Mouse (Mus musculus): Measurements from ENCODE around the gene Baiap2l1. TPM values are rescaled to one million over a fixed set of nuclear protein-coding genes. Genes with fewer than 3 reads are reported as not detected.
"Not testable (repeated sequence)": the region's sequence is repeated elsewhere in the genome, so short reads cannot be mapped to it uniquely, and the experiment has no call there.

The Baiap2l1 gene
- total and polyA plus RNA-seq, 3 experiments = 4.5 to 7.2 (median 5.3) TPM

- H3K27ac ChIP-seq = no peak overlapping the region
- no peaks in the 10 kb centered on the region for H3K79me2 ChIP-seq (replicated peaks; ENCODE audit: control insufficient read depth, insufficient read depth, low read length)
- intact Hi-C loops (cut with DNase I) = no loop called here
- H3K9ac ChIP-seq (ENCODE audit: low read depth, low read length) = no peak overlapping the region
- H3K4me1 ChIP-seq (ENCODE audit: control insufficient read depth, insufficient read depth, low read length) = peaks cover 3% of the 10 kb centered on the region; the same call in 1 of the 2 replicates
- no peak for TF ChIP-seq CTCF (IDR thresholded peaks at IDR 0.05)
- no peak for TF ChIP-seq POLR2A (IDR thresholded peaks at IDR 0.05; ENCODE audit: insufficient read depth, low read depth, low read length)
- WGBS = 28% methylated on average over 6 of the region's 6 CpGs
- no peaks in the 10 kb centered on the region for H3K27me3 ChIP-seq (ENCODE audit: control insufficient read depth, insufficient read depth, low read length)
- H3K36me3 ChIP-seq (ENCODE audit: control insufficient read depth, insufficient read depth, low read length) = no peaks in the 10 kb centered on the region
- DNase-seq = no peak
- no peak overlapping the region for H3K4me3 ChIP-seq
These were observed 13.1 kb upstream of the Baiap2l1 start for GRCm38 (mm10) chr5:144370986-144371385.

- no peaks in the 10 kb centered on the region for H3K79me2 ChIP-seq (replicated peaks; ENCODE audit: control insufficient read depth, insufficient read depth, low read length)
- no peak for DNase-seq
- intact Hi-C loops (cut with DNase I) = no loop called here
- peaks cover 3% of the 10 kb centered on the region; the same call in 1 of the 2 replicates for H3K4me1 ChIP-seq (ENCODE audit: control insufficient read depth, insufficient read depth, low read length)
- no peak overlapping the region for H3K9ac ChIP-seq (ENCODE audit: low read depth, low read length)
- H3K36me3 ChIP-seq (ENCODE audit: control insufficient read depth, insufficient read depth, low read length) = no peaks in the 10 kb centered on the region
- TF ChIP-seq POLR2A (IDR thresholded peaks at IDR 0.05; ENCODE audit: insufficient read depth, low read depth, low read length) = no peak
- TF ChIP-seq CTCF (IDR thresholded peaks at IDR 0.05) = no peak
- no peak for TF ChIP-seq EP300 (IDR thresholded peaks at IDR 0.05; ENCODE audit: insufficient read depth, low read depth, low read length)
- no peaks in the 10 kb centered on the region for H3K27me3 ChIP-seq (ENCODE audit: control insufficient read depth, insufficient read depth, low read length)
- WGBS = 59% methylated on average over 9 of the region's 9 CpGs
- H3K4me3 ChIP-seq = no peak overlapping the region
- H3K27ac ChIP-seq = no peak overlapping the region
These were observed 10.8 kb upstream of the Baiap2l1 start for GRCm38 (mm10) chr5:144368661-144369205.

- H3K27ac ChIP-seq; H3K9ac ChIP-seq (ENCODE audit: low read depth, low read length); H3K4me1 ChIP-seq (ENCODE audit: control insufficient read depth, insufficient read depth, low read length); H3K36me3 ChIP-seq (ENCODE audit: control insufficient read depth, insufficient read depth, low read length); DNase-seq; intact Hi-C loops (cut with DNase I); H3K27me3 ChIP-seq (ENCODE audit: control insufficient read depth, insufficient read depth, low read length); H3K4me3 ChIP-seq; H3K79me2 ChIP-seq (replicated peaks; ENCODE audit: control insufficient read depth, insufficient read depth, low read length): not testable (repeated sequence)
- WGBS = 77% methylated on average over 6 of the region's 6 CpGs
These were observed 8.6 kb upstream of the Baiap2l1 start for GRCm38 (mm10) chr5:144366551-144366950.

- H3K4me1 ChIP-seq (ENCODE audit: control insufficient read depth, insufficient read depth, low read length) = no peaks in the 10 kb centered on the region
- H3K79me2 ChIP-seq (replicated peaks; ENCODE audit: control insufficient read depth, insufficient read depth, low read length) = no peaks in the 10 kb centered on the region
- H3K9ac ChIP-seq (ENCODE audit: low read depth, low read length) = no peak overlapping the region
- no peak for DNase-seq
- H3K27ac ChIP-seq = no peak overlapping the region
- WGBS = 94% methylated on average over 11 of the region's 11 CpGs
- no peaks in the 10 kb centered on the region for H3K27me3 ChIP-seq (ENCODE audit: control insufficient read depth, insufficient read depth, low read length)
- no peak for TF ChIP-seq POLR2A (IDR thresholded peaks at IDR 0.05; ENCODE audit: insufficient read depth, low read depth, low read length)
- no peak for TF ChIP-seq EP300 (IDR thresholded peaks at IDR 0.05; ENCODE audit: insufficient read depth, low read depth, low read length)
- TF ChIP-seq CTCF (IDR thresholded peaks at IDR 0.05) = no peak
- intact Hi-C loops (cut with DNase I) = no loop called here
- no peak overlapping the region for H3K4me3 ChIP-seq
- H3K36me3 ChIP-seq (ENCODE audit: control insufficient read depth, insufficient read depth, low read length) = no peaks in the 10 kb centered on the region
These were observed 6.9 kb upstream of the Baiap2l1 start for GRCm38 (mm10) chr5:144364680-144365357.

GRCm38 (mm10) chr5:144360346-144360745 lies 2.4 kb upstream of the Baiap2l1 start:
- H3K4me3 ChIP-seq = no peak overlapping the region
- no peak overlapping the region for H3K9ac ChIP-seq (ENCODE audit: low read depth, low read length)
- 58% methylated on average over 6 of the region's 6 CpGs for WGBS
- 0 out of 2 replicates have a peak, but pooled peaks cover 2% of the 10 kb centered on the region for H3K4me1 ChIP-seq (ENCODE audit: control insufficient read depth, insufficient read depth, low read length)
- H3K36me3 ChIP-seq (ENCODE audit: control insufficient read depth, insufficient read depth, low read length) = no peaks in the 10 kb centered on the region
- TF ChIP-seq POLR2A (IDR thresholded peaks at IDR 0.05; ENCODE audit: insufficient read depth, low read depth, low read length) = no peak
- no peak for TF ChIP-seq EP300 (IDR thresholded peaks at IDR 0.05; ENCODE audit: insufficient read depth, low read depth, low read length)
- TF ChIP-seq CTCF (IDR thresholded peaks at IDR 0.05) = no peak
- intact Hi-C loops (cut with DNase I) = no loop called here
- DNase-seq = no peak
- H3K79me2 ChIP-seq (replicated peaks; ENCODE audit: control insufficient read depth, insufficient read depth, low read length) = no peaks in the 10 kb centered on the region
- no peaks in the 10 kb centered on the region for H3K27me3 ChIP-seq (ENCODE audit: control insufficient read depth, insufficient read depth, low read length)
- H3K27ac ChIP-seq = no peak overlapping the region

- WGBS = 75% methylated on average over 6 of the region's 6 CpGs
These were observed 2.0 kb upstream of the Baiap2l1 start for GRCm38 (mm10) chr5:144359886-144360285.

More at GRCm38 (mm10) chr5:144359886-144360285, 2.0 kb upstream of the Baiap2l1 start:
- H3K27me3 ChIP-seq (ENCODE audit: control insufficient read depth, insufficient read depth, low read length) = no peaks in the 10 kb centered on the region
- intact Hi-C loops (cut with DNase I) = no loop called here
- TF ChIP-seq CTCF (IDR thresholded peaks at IDR 0.05) (no peak), EP300 (IDR thresholded peaks at IDR 0.05; ENCODE audit: insufficient read depth, low read depth, low read length) (no peak), POLR2A (IDR thresholded peaks at IDR 0.05; ENCODE audit: insufficient read depth, low read depth, low read length) (no peak)
- H3K79me2 ChIP-seq (replicated peaks; ENCODE audit: control insufficient read depth, insufficient read depth, low read length) = no peaks in the 10 kb centered on the region
- H3K4me3 ChIP-seq = no peak overlapping the region
- H3K36me3 ChIP-seq (ENCODE audit: control insufficient read depth, insufficient read depth, low read length) = no peaks in the 10 kb centered on the region
- DNase-seq = no peak
- H3K4me1 ChIP-seq (ENCODE audit: control insufficient read depth, insufficient read depth, low read length) = 0 out of 2 replicates have a peak, but pooled peaks cover 2% of the 10 kb centered on the region
- no peak overlapping the region for H3K9ac ChIP-seq (ENCODE audit: low read depth, low read length)
- H3K27ac ChIP-seq = no peak overlapping the region

Measured in heart, adult 2 months (tissue).